Mouse (Mus musculus): ENCODE measurements around the gene Wwox. TPM values are rescaled to one million over a fixed set of nuclear protein-coding genes. Genes with fewer than 3 reads are reported as not detected.

Gene Wwox
- polyA plus RNA-seq, 1 experiment, result 14.9 TPM

DNA sequence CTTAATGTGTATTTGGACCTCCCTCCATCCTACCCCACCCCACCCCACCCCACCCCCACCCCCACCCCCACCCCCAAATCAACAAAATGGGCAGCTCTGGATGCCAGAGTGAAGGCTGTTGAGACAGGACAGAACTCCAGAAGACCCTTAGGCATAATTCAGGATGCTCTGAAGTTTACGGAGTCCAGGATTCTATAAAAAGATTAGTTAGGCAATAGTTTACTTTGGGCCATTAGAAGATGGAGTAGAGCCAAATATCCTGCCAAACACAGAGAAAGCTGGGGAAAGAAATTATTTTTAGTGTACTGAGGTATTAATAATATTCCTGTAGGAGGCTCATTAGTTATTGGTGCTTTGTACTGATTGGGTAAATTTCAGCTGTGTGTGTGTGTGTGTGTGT lies 523.0 kb downstream of the Wwox start:
- no peak overlapping the region for H3K4me3 ChIP-seq (ENCODE audit: control insufficient read depth, low read depth, low read length)
- TF ChIP-seq CTCF (IDR thresholded peaks at IDR 0.05; ENCODE audit: control insufficient read depth, insufficient read depth, insufficient replicate concordance, low read depth, low read length) (no peak), POLR2A (IDR thresholded peaks at IDR 0.05; ENCODE audit: control insufficient read depth, low read depth, low read length) (no peak)
- no peak overlapping the region for H3K27ac ChIP-seq (ENCODE audit: control insufficient read depth, insufficient read depth, low read depth, low read length)
- H3K36me3 ChIP-seq (ENCODE audit: control insufficient read depth, insufficient read depth, low read length), result no peaks in the 10 kb centered on the region
- no peaks in the 10 kb centered on the region for H3K27me3 ChIP-seq (ENCODE audit: control insufficient read depth, insufficient read depth, low read length)
- H3K4me1 ChIP-seq (ENCODE audit: control insufficient read depth, insufficient read depth, low read length), result peaks cover 2% of the 10 kb centered on the region; the same call in 1 of the 2 replicates

DNA sequence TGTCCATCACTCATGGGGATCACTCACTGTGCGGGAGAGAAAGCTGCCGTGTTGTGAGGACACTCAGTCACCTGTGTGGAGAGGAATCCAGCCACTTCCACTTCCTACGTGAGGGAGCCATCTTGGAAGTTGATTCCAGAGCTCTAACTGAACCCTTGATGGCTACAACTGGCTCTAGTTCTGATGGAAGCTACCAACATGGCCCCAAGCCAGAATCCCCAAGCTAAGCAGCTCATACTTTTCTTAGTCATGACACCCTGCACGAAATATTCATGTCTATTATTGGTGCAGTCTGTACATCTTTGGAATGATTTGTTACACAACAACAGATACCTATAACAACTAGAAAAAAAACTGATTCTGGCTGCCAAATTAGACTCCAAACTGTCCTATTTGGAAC lies 523.8 kb downstream of the Wwox start:
- Histone ChIP-seq H3K27me3 (ENCODE audit: control insufficient read depth, insufficient read depth, low read length) (no peaks in the 10 kb centered on the region), H3K4me1 (ENCODE audit: control insufficient read depth, insufficient read depth, low read length) (peaks cover 2% of the 10 kb centered on the region; the same call in 1 of the 2 replicates), H3K36me3 (ENCODE audit: control insufficient read depth, insufficient read depth, low read length) (no peaks in the 10 kb centered on the region), H3K27ac (ENCODE audit: control insufficient read depth, insufficient read depth, low read depth, low read length) (no peak overlapping the region), H3K4me3 (ENCODE audit: control insufficient read depth, low read depth, low read length) (no peak overlapping the region)
- TF ChIP-seq POLR2A (IDR thresholded peaks at IDR 0.05; ENCODE audit: control insufficient read depth, low read depth, low read length), result no peak
- TF ChIP-seq CTCF (IDR thresholded peaks at IDR 0.05; ENCODE audit: control insufficient read depth, insufficient read depth, insufficient replicate concordance, low read depth, low read length), result no peak

DNA sequence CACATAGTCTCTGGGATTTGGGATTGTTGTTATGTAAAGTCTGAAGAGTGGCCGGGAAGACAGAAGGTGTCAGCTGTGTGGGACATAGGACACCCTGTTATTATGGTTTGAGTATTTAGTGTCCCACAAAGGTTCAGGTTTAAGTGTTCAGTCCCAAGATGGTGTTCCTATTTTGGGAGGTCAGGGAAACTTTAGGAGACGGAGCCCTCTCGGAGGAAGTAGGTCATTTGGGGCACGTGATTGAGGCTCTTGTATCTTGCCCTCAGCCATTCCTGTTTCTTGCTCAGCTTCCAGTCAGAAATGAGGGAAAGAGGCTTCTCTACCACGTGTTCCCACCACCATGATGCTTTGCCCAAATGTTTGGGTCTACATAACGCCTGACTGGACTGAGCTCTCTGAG lies 524.8 kb downstream of the Wwox start:
- H3K4me3 ChIP-seq (ENCODE audit: control insufficient read depth, low read depth, low read length), result no peak overlapping the region
- TF ChIP-seq CTCF (IDR thresholded peaks at IDR 0.05; ENCODE audit: control insufficient read depth, insufficient read depth, insufficient replicate concordance, low read depth, low read length) (no peak), POLR2A (IDR thresholded peaks at IDR 0.05; ENCODE audit: control insufficient read depth, low read depth, low read length) (no peak)
- H3K4me1 ChIP-seq (ENCODE audit: control insufficient read depth, insufficient read depth, low read length), result peaks cover 2% of the 10 kb centered on the region; the same call in 1 of the 2 replicates
- H3K36me3 ChIP-seq (ENCODE audit: control insufficient read depth, insufficient read depth, low read length), result no peaks in the 10 kb centered on the region
- no peaks in the 10 kb centered on the region for H3K27me3 ChIP-seq (ENCODE audit: control insufficient read depth, insufficient read depth, low read length)
- no peak overlapping the region for H3K27ac ChIP-seq (ENCODE audit: control insufficient read depth, insufficient read depth, low read depth, low read length)

DNA sequence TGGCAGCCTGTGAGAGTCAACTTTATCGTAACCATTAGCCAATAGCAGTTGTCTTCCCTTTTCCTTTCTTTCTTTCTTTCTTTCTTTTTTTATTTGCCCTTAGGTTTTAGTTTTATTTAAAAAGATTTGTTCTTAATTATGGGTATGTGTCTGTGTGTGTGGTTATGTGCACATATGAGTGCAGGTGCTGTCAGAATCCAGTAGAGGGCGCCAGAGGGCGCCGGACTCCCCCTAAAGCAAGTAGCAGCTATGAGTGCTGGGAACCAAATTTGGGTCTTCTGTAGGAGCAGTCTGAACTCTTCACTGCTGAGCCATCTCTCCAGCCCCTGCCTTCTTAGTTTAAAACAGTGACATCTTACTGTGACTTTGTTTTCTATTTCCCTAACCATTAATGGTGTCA lies 529.4 kb downstream of the Wwox start:
- peak; percentile 69; the same call in 1 of the 2 replicates for TF ChIP-seq CTCF (IDR thresholded peaks at IDR 0.05; ENCODE audit: control insufficient read depth, insufficient read depth, insufficient replicate concordance, low read depth, low read length)
- TF ChIP-seq POLR2A (IDR thresholded peaks at IDR 0.05; ENCODE audit: control insufficient read depth, low read depth, low read length), result no peak
- Histone ChIP-seq H3K4me3 (ENCODE audit: control insufficient read depth, low read depth, low read length) (no peak overlapping the region), H3K27ac (ENCODE audit: control insufficient read depth, insufficient read depth, low read depth, low read length) (no peak overlapping the region)

DNA sequence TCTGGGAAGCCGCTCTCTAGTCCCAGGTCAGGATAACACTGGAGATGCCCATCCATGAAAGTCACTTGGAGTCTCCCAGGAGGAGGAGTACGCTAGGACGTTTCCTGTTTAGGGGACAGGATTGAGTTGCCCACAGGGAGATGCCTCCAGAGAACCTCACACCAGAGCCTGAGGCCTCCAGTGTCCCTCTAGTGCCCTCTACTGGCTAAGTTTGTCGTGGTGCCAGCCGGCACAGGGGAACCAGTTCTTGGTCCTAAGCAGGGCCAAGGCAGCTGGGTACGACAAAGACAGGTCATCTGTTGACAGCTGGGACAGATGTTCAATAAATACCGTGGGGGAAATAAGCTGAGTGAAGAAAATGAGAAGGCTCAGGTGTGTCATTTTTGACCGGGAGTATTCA lies 531.9 kb downstream of the Wwox start:
- TF ChIP-seq POLR2A (IDR thresholded peaks at IDR 0.05; ENCODE audit: control insufficient read depth, low read depth, low read length) (no peak), CTCF (IDR thresholded peaks at IDR 0.05; ENCODE audit: control insufficient read depth, insufficient read depth, insufficient replicate concordance, low read depth, low read length) (peak; percentile 74; the same call in 1 of the 2 replicates)
- no peaks in the 10 kb centered on the region for H3K36me3 ChIP-seq (ENCODE audit: control insufficient read depth, insufficient read depth, low read length)
- no peaks in the 10 kb centered on the region for H3K27me3 ChIP-seq (ENCODE audit: control insufficient read depth, insufficient read depth, low read length)
- H3K4me1 ChIP-seq (ENCODE audit: control insufficient read depth, insufficient read depth, low read length), result no peaks in the 10 kb centered on the region
- no peak overlapping the region for H3K27ac ChIP-seq (ENCODE audit: control insufficient read depth, insufficient read depth, low read depth, low read length)
- H3K4me3 ChIP-seq (ENCODE audit: control insufficient read depth, low read depth, low read length), result no peak overlapping the region

More for the DNA sequence above, 529.4 kb downstream of the Wwox start:
- H3K36me3 ChIP-seq (ENCODE audit: control insufficient read depth, insufficient read depth, low read length), result no peaks in the 10 kb centered on the region
- no peaks in the 10 kb centered on the region for H3K4me1 ChIP-seq (ENCODE audit: control insufficient read depth, insufficient read depth, low read length)
- no peaks in the 10 kb centered on the region for H3K27me3 ChIP-seq (ENCODE audit: control insufficient read depth, insufficient read depth, low read length)

DNA sequence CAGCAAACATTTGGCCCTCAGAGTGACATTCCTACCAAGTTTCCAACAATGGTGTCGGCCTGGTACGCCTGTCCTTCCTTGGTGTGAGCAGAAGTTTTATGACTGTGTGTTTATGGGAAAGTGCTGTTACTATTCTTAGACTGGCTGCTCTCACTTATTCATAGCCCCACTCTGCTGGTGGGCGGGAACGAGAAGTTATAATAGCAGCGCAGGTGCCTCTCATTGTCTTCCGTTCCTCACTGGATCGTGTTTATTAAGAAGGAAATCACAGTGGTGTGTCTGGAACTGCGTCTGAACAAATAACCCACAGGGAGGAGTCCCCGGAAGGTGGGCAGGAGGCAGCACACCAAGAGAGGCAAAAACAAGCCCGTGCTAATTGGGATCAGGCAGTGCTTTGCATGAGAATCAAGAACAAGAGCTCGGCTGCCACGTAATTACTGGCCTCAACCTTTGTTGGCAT lies 533.6 kb downstream of the Wwox start:
- no peak for TF ChIP-seq POLR2A (IDR thresholded peaks at IDR 0.05; ENCODE audit: control insufficient read depth, low read depth, low read length)
- no peak for TF ChIP-seq CTCF (IDR thresholded peaks at IDR 0.05; ENCODE audit: control insufficient read depth, insufficient read depth, insufficient replicate concordance, low read depth, low read length)
- no peak overlapping the region for H3K4me3 ChIP-seq (ENCODE audit: control insufficient read depth, low read depth, low read length)
- H3K27ac ChIP-seq (ENCODE audit: control insufficient read depth, insufficient read depth, low read depth, low read length), result no peak overlapping the region
- no peaks in the 10 kb centered on the region for H3K36me3 ChIP-seq (ENCODE audit: control insufficient read depth, insufficient read depth, low read length)
- H3K4me1 ChIP-seq (ENCODE audit: control insufficient read depth, insufficient read depth, low read length), result no peaks in the 10 kb centered on the region
- H3K27me3 ChIP-seq (ENCODE audit: control insufficient read depth, insufficient read depth, low read length), result no peaks in the 10 kb centered on the region

DNA sequence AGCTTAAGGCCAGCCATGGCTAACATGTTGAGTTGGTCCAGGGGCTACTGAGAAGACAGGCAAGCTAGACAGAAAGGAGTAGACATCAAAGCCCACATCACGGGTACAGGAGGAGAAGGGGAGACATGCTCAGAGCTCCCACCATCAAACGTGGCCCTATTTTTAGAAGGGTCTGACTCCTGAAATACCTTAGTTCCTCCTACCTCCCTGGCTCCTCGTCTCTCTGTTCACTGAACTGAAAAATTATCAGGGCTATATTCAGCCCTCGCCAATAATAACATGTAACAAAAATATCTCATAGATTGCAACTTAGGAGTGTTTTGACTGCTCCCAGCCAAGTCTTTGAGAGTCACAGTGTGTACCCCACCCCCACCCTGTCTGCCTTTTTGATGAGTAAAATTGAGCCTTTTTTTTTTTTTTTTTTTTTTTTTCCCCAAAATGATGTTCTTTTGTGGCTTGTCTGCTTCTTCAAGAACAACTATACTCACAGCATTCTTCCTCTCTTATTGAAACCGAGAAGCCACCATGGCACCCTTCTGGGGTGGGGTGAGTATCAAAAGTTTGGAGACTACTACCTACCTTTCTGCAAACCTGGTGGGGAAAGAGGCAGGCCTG lies 535.0 kb downstream of the Wwox start:
- TF ChIP-seq POLR2A (IDR thresholded peaks at IDR 0.05; ENCODE audit: control insufficient read depth, low read depth, low read length), result no peak
- no peak for TF ChIP-seq CTCF (IDR thresholded peaks at IDR 0.05; ENCODE audit: control insufficient read depth, insufficient read depth, insufficient replicate concordance, low read depth, low read length)
- H3K4me3 ChIP-seq (ENCODE audit: control insufficient read depth, low read depth, low read length), result no peak overlapping the region
- no peak overlapping the region for H3K27ac ChIP-seq (ENCODE audit: control insufficient read depth, insufficient read depth, low read depth, low read length)
- no peaks in the 10 kb centered on the region for H3K4me1 ChIP-seq (ENCODE audit: control insufficient read depth, insufficient read depth, low read length)
- H3K36me3 ChIP-seq (ENCODE audit: control insufficient read depth, insufficient read depth, low read length), result no peaks in the 10 kb centered on the region
- no peaks in the 10 kb centered on the region for H3K27me3 ChIP-seq (ENCODE audit: control insufficient read depth, insufficient read depth, low read length)
